ENCODE assay signal across 11 mouse cellular contexts in the genomic region with DNA sequence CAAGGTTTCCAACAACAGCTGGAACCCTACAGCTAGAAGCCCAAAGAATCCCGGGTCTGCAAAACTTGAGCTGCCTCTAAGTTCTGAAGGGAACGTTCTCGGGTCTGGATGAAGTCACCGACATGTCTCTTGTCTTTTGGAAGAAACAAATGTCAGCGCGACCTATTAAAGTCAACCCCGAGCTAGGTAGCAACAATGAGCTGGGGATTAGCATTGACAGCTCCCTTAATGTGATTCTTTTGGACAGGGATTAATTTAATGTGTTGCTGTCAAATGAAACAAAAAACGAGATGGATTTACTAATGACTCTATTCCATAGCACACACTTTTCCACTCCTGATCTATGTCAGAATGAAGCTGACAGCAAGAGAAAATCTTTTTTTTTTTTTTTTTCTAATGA. TPM values are rescaled to one million over a fixed set of nuclear protein-coding genes. Genes with fewer than 3 reads are reported as not detected.
DNase-seq lines count a peak whose midpoint lies in the region; ATAC-seq lines count a peak whose summit lies in the region.
"Had no signal": no experiment of that assay in that cellular context is flagged by ENCODE, and none has a peak within 500 bp of the region (broad histone marks: within the 10 kb centered on the region; RNA-seq: fewer than 3 reads in every experiment).

No protein-coding gene starts in this region.

- H3K4me1 ChIP-seq in hindbrain, embryonic 10.5 days (replicated peaks), result peaks cover 21% of the 10 kb centered on the region
- peaks cover 12% of the 10 kb centered on the region for H3K4me1 ChIP-seq in hindbrain, embryonic 16.5 days (ENCODE audit: control insufficient read depth, insufficient read depth, low read depth, low read length)
- H3K4me1 ChIP-seq in embryonic facial prominence, embryonic 12.5 days, result 0 out of 2 replicates have a peak, but pooled peaks cover 2% of the 10 kb centered on the region
- peaks cover 9% of the 10 kb centered on the region for H3K4me1 ChIP-seq in hindbrain, embryonic 12.5 days
- H3K4me1 ChIP-seq in neural tube, embryonic 12.5 days, result peaks cover 13% of the 10 kb centered on the region

- DNase-seq in hindbrain, embryonic 10.5 days (ENCODE audit: low spot score), result no peak
- DNase-seq in thymus, postnatal 14 days, result no peak
- DNase-seq in cerebellum, postnatal 14 days, result no peak
- DNase-seq: gastrocnemius, postnatal 36 days; kidney, adult 9 months had no signal

- H3K9me3 ChIP-seq in hindbrain, embryonic 10.5 days, result no peaks in the 10 kb centered on the region
- no peaks in the 10 kb centered on the region for H3K9me3 ChIP-seq in hindbrain, embryonic 16.5 days (ENCODE audit: control insufficient read depth, low read length)
- no peaks in the 10 kb centered on the region for H3K9me3 ChIP-seq in embryonic facial prominence, embryonic 12.5 days
- H3K9me3 ChIP-seq in hindbrain, embryonic 12.5 days (replicated peaks), result no peaks in the 10 kb centered on the region
- H3K9me3 ChIP-seq in neural tube, embryonic 12.5 days, result no peaks in the 10 kb centered on the region

- no peaks in the 10 kb centered on the region for H3K36me3 ChIP-seq in hindbrain, embryonic 10.5 days
- H3K36me3 ChIP-seq in hindbrain, embryonic 16.5 days (ENCODE audit: control insufficient read depth, insufficient read depth, low read length), result no peaks in the 10 kb centered on the region
- H3K36me3 ChIP-seq in embryonic facial prominence, embryonic 12.5 days, result no peaks in the 10 kb centered on the region
- no peaks in the 10 kb centered on the region for H3K36me3 ChIP-seq in hindbrain, embryonic 12.5 days
- H3K36me3 ChIP-seq in neural tube, embryonic 12.5 days, result no peaks in the 10 kb centered on the region

- ATAC-seq in hindbrain, embryonic 16.5 days, result no peak
- ATAC-seq in embryonic facial prominence, embryonic 12.5 days (ENCODE audit: insufficient number of reproducible peaks, insufficient read depth, low FRiP score, low TSS enrichment), result no peak
- no peak for ATAC-seq in hindbrain, embryonic 12.5 days (ENCODE audit: low FRiP score)
- no peak for ATAC-seq in neural tube, embryonic 12.5 days (ENCODE audit: low FRiP score, low read depth)
- ATAC-seq in erythroblast, adult 5-6 weeks (replicated peaks; ENCODE audit: low FRiP score, poor library complexity, severe bottlenecking), result no peak

- H3K4me3 ChIP-seq in hindbrain, embryonic 10.5 days, result peak overlapping the region; percentile 60; the same call in 1 of the 2 replicates
- no peak overlapping the region for H3K4me3 ChIP-seq in hindbrain, embryonic 16.5 days (ENCODE audit: low read length)
- H3K4me3 ChIP-seq in embryonic facial prominence, embryonic 12.5 days, result no peak overlapping the region
- no peak overlapping the region for H3K4me3 ChIP-seq in hindbrain, embryonic 12.5 days
- H3K4me3 ChIP-seq in neural tube, embryonic 12.5 days, result no peak overlapping the region
- H3K4me3 ChIP-seq: left cerebral cortex, adult 2 months had no signal

- peaks cover 47% of the 10 kb centered on the region for H3K27me3 ChIP-seq in hindbrain, embryonic 10.5 days (ENCODE audit: insufficient read depth, poor library complexity, severe bottlenecking)
- H3K27me3 ChIP-seq in hindbrain, embryonic 16.5 days (replicated peaks; ENCODE audit: control insufficient read depth, insufficient read depth, low read length), result 0 out of 2 replicates have a peak, but pooled peaks cover 2% of the 10 kb centered on the region
- no peaks in the 10 kb centered on the region for H3K27me3 ChIP-seq in embryonic facial prominence, embryonic 12.5 days
- H3K27me3 ChIP-seq in hindbrain, embryonic 12.5 days, result no peaks in the 10 kb centered on the region; the same call in 1 of the 2 replicates
- H3K27me3 ChIP-seq in neural tube, embryonic 12.5 days (replicated peaks), result no peaks in the 10 kb centered on the region

- 10% methylated on average over 8 of the region's 8 CpGs for WGBS in hindbrain, embryonic 10.5 days
- 4% methylated on average over 8 of the region's 8 CpGs for WGBS in hindbrain, embryonic 16.5 days
- WGBS in embryonic facial prominence, embryonic 12.5 days, result 13% methylated on average over 8 of the region's 8 CpGs
- WGBS in hindbrain, embryonic 12.5 days, result 11% methylated on average over 8 of the region's 8 CpGs
- 8% methylated on average over 8 of the region's 8 CpGs for WGBS in neural tube, embryonic 12.5 days

- no peak overlapping the region for H3K27ac ChIP-seq in hindbrain, embryonic 10.5 days
- H3K27ac ChIP-seq in hindbrain, embryonic 16.5 days (ENCODE audit: low read depth, low read length), result no peak overlapping the region
- H3K27ac ChIP-seq in embryonic facial prominence, embryonic 12.5 days, result no peak overlapping the region
- no peak overlapping the region for H3K27ac ChIP-seq in hindbrain, embryonic 12.5 days
- H3K27ac ChIP-seq in neural tube, embryonic 12.5 days, result no peak overlapping the region
- H3K27ac ChIP-seq: left cerebral cortex, adult 2 months had no signal

- H3K4me2 ChIP-seq in hindbrain, embryonic 16.5 days (ENCODE audit: low read length), result no peak overlapping the region; the same call in 1 of the 2 replicates
- peak overlapping the region; percentile 86; the same call in 1 of the 2 replicates for H3K4me2 ChIP-seq in embryonic facial prominence, embryonic 12.5 days (replicated peaks)
- peak overlapping the region; percentile 73; the same call in 1 of the 2 replicates for H3K4me2 ChIP-seq in hindbrain, embryonic 12.5 days (replicated peaks)
- H3K4me2 ChIP-seq in neural tube, embryonic 12.5 days (replicated peaks), result 0 out of 2 replicates have a peak overlapping the region, but pooled peaks have one; percentile 2

- no peak overlapping the region for H3K9ac ChIP-seq in hindbrain, embryonic 16.5 days (ENCODE audit: low read depth, low read length)
- no peak overlapping the region for H3K9ac ChIP-seq in embryonic facial prominence, embryonic 12.5 days
- H3K9ac ChIP-seq in hindbrain, embryonic 12.5 days, result no peak overlapping the region
- H3K9ac ChIP-seq in neural tube, embryonic 12.5 days, result no peak overlapping the region

RNA-seq across cellular contexts. Expression of a gene that starts 27.5 kb away (rescaled TPM):
- 40.3 and 44.3 TPM in 2 replicates for polyA plus RNA-seq in hindbrain, embryonic 10.5 days (2016; fragmentation: Nextera tagmentation; extraction: Ambion mirVana)
- 14.4 and 24.8 TPM in 2 replicates for polyA plus RNA-seq in hindbrain, embryonic 16.5 days (2015; fragmentation: Nextera tagmentation; extraction: Ambion mirVana)
- polyA plus RNA-seq in embryonic facial prominence, embryonic 12.5 days (2016; fragmentation: Nextera tagmentation; extraction: Ambion mirVana), result 45.3 and 53.2 TPM in 2 replicates
- 49.2 and 53.9 TPM in 2 replicates for polyA plus RNA-seq in hindbrain, embryonic 12.5 days (2016; fragmentation: Nextera tagmentation; extraction: Ambion mirVana)
- polyA plus RNA-seq in neural tube, embryonic 12.5 days (2016; fragmentation: Nextera tagmentation; extraction: Ambion mirVana), result 41.0 and 41.3 TPM in 2 replicates
- 11.9 and 17.9 TPM in 2 replicates for total RNA-seq in erythroblast, adult 5-6 weeks (2015; ENCODE audit: low replicate concordance)
- total RNA-seq in erythroblast, adult 5-6 weeks (2017; ENCODE audit: low replicate concordance), result 15.5 and 17.3 TPM in 2 replicates
